Mouse (Mus musculus) right cerebral cortex, postnatal 10 days (tissue): ENCODE results near the gene Rer1.
A peak's percentile ranks its signal among the peaks of the same experiment; 100 is the strongest.

Experiments used
- DNase-seq, 2 experiments: peaks; one replicate each; pipeline ENCODE4 v3.0.0; 2021; ENCODE audit warnings: low spot score in 2 of 2

Gene Rer1

GRCm38 (mm10) chr4:155074418-155074817 is 11.8 kb downstream of the Rer1 start:
- DNase-seq, result no peak

- no peak for DNase-seq
Measured at GRCm38 (mm10) chr4:155070921-155071320, 15.3 kb downstream of the Rer1 start.

GRCm38 (mm10) chr4:155070199-155070598 is 16.0 kb downstream of the Rer1 start:
- no peak for DNase-seq

- DNase-seq, result no peak
Measured at GRCm38 (mm10) chr4:155069191-155069590, 17.0 kb downstream of the Rer1 start.

- DNase-seq, result peak in 1 of 2 experiments; percentile 51
Measured at GRCm38 (mm10) chr4:155068357-155068972, 17.7 kb downstream of the Rer1 start.

- DNase-seq, result peak; percentile 97 to 98
Measured at GRCm38 (mm10) chr4:155066834-155067522, 19.2 kb downstream of the Rer1 start, which contains the start of gene Pex10. TSS of gene Pex10 (plus strand) at chr4:155067016.

- DNase-seq, result peak; percentile 94
Measured at GRCm38 (mm10) chr4:155065970-155066833, 20.0 kb downstream of the Rer1 start.

GRCm38 (mm10) chr4:155064474-155064873 is 21.7 kb downstream of the Rer1 start:
- DNase-seq, result no peak

- DNase-seq, result no peak
Measured at GRCm38 (mm10) chr4:155063895-155064294, 22.3 kb downstream of the Rer1 start.

GRCm38 (mm10) chr4:155058325-155058724 is 27.9 kb downstream of the Rer1 start:
- DNase-seq, result no peak

- no peak for DNase-seq
Measured at GRCm38 (mm10) chr4:155056724-155057123, 29.5 kb downstream of the Rer1 start, which contains the start of gene Plch2. TSS of gene Plch2 (minus strand) at chr4:155056784.

- no peak for DNase-seq
Measured at GRCm38 (mm10) chr4:155050116-155050515, 36.1 kb downstream of the Rer1 start.

GRCm38 (mm10) chr4:155046636-155047035 is 39.5 kb downstream of the Rer1 start:
- no peak for DNase-seq

GRCm38 (mm10) chr4:155043289-155043625 is 42.9 kb downstream of the Rer1 start:
- no peak for DNase-seq

GRCm38 (mm10) chr4:155042606-155043288 is 43.4 kb downstream of the Rer1 start:
- peak; percentile 50 to 61 for DNase-seq

- no peak for DNase-seq
Measured at GRCm38 (mm10) chr4:155040696-155041095, 45.5 kb downstream of the Rer1 start.

GRCm38 (mm10) chr4:155040197-155040596 is 46.0 kb downstream of the Rer1 start:
- DNase-seq, result peak; percentile 55 to 58

- DNase-seq, result no peak
Measured at GRCm38 (mm10) chr4:155034787-155035186, 51.4 kb downstream of the Rer1 start.

- DNase-seq, result no peak
Measured at GRCm38 (mm10) chr4:155034202-155034601, 52.0 kb downstream of the Rer1 start.

GRCm38 (mm10) chr4:155033115-155033514 is 53.1 kb downstream of the Rer1 start:
- DNase-seq, result no peak

GRCm38 (mm10) chr4:155024170-155025010 is 61.8 kb downstream of the Rer1 start:
- no peak for DNase-seq
